Mouse (Mus musculus): Measurements from ENCODE around the gene Gm20388.

DNA sequence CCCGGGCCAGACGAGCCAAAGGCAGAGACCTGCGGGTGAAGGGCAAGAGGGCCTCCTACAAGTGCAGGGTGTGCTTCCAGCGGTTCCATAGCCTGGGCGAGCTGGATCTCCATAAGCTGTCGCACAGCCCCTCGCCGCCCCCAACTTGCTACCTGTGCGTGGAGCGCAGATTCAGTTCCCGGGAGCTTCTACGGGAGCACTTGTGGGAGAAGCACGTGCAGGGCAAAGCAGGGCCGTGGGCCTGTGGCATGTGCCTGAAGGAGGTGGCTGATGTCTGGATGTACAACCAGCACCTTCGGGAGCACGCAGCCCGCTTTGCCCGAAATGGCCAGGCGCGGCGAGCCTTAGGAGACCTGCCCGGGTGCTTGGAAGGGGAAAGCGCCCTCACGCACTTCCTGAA, 2358.2 kb downstream of the Gm20388 start:
- TF ChIP-seq EP300 (IDR thresholded peaks at IDR 0.05; ENCODE audit: low read depth): no peak
- TF ChIP-seq CTCF (IDR thresholded peaks at IDR 0.05; ENCODE audit: low read depth): no peak
